Mouse (Mus musculus): ENCODE measurements at regions not wholly inside any gene's neighbourhood (a gene's known extent, or its start where the extent isn't known, plus 50 kb on each side); places are given as distances from the start of the nearest gene placed in this dataset.
A peak's percentile ranks its signal among the peaks of the same experiment; 100 is the strongest.
"Not testable (repeated sequence)": the region's sequence is repeated elsewhere in the genome, so short reads cannot be mapped to it uniquely, and the experiment has no call there.

- DNase-seq: not testable (repeated sequence)
Observed at GRCm38 (mm10) chr10:38704762-38705130, 116.8 kb downstream of the Rfpl4b start.

DNA sequence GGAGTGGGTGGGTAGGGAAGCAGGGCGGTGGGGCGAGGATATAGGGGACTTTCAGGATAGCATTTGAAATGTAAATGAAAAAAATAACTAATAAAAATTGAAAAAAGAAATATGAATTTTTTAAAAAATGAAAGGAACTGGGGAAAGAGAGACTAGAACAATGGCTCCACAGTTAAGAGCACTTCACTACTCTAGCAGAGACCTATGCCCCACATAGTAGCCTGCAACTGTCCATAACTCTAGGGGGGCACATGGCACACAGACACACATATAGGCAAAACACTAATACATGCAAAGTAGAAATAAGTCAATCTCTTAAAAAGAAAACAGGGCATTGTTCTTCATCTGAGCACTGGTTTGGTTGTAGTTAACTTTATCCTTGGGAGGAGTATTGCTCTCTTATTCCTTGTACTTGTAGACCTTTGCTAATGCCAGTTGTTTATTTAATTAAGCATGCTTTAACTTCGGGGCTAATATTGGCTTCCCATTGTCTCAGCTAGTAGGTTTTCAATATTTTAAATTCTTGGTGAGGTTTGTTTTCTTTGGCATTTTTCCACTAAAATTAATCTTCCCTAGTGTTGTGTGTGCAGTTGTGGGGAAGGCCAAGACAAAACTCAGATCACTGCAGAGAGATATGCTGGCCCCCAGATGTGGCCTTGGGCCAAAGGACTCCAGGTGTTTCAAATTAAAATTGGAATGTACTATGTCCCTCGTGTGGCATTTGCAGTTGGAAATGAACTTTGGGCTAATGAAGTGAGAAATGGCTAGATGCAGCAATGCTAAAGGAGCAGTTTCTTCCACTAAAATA is 117.4 kb downstream of the Rfpl4b start:
- peak; percentile 35 for DNase-seq

GRCm38 (mm10) chr10:38677453-38677852 is 144.1 kb downstream of the Rfpl4b start:
- DNase-seq: no peak

DNA sequence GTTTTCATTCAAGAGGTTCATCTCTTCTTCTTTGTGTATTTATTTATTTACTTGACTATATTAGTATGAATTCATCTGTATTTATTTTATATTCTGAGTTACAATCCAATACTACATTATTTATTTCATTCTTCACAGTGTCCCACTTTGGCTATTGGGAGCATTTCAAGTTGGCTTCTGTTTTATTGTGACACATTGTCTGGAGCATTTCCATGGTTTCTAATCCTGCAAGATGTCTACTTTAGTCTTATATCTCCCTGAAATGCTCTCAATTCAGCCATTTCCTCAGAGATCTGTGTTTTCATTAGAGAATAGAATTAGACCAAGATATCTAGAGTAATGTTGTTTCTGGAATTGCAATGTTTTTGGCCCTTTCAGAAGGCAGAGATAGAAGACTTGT is 153.0 kb downstream of the Rfpl4b start:
- DNase-seq: no peak

GRCm38 (mm10) chr10:38667841-38668240 is 153.7 kb downstream of the Rfpl4b start:
- DNase-seq: no peak

DNA sequence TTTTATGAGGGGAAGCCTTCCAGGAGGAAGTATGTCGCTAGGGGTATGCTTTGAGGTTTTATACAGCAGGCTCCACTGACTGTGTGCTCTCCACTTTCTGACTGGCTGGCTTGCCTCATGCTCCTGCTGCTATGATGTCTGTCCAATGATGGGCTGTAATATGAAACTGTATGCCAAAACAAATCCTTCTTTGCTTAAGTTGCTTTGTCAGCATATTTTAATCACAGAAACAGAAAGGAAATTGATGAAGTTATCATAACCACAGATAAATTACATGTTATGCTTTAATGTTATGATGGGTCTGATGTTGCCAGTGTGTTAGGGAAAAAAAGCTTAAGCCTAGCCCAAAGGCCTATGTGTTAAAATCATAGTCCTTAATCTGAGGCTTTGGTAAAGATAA is 185.9 kb downstream of the Rfpl4b start:
- no peak for DNase-seq

DNA sequence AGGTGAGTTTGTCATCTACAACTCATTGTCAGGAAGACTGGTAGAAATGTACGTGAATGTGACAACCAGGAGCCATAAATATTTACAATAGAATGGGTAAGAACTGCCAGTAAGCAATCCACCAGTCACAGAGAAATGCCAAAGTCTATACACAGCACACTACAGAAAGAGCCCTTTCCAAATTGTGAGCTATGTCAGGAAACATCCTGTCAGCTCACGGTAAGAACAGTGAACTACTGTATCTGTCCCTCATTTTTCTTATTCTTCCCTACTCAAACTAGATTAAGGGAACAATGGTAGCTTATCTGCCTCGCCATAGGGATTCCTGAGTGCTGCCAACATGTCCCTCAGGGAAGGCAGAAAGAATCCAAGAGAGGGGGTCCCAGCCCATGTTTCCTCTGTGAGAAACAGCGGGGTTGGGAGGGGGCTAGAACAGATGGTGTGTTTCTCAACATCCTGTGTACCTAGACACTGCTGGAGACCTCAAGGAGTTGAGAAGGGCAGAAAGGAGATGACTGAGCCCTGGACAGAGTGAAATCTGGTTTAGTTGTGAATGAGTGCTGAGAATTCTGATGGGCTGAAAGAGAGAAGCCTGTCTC is 191.6 kb downstream of the Rfpl4b start:
- no peak for DNase-seq

GRCm38 (mm10) chr10:38623399-38623798 is 198.2 kb downstream of the Rfpl4b start:
- DNase-seq: no peak

DNA sequence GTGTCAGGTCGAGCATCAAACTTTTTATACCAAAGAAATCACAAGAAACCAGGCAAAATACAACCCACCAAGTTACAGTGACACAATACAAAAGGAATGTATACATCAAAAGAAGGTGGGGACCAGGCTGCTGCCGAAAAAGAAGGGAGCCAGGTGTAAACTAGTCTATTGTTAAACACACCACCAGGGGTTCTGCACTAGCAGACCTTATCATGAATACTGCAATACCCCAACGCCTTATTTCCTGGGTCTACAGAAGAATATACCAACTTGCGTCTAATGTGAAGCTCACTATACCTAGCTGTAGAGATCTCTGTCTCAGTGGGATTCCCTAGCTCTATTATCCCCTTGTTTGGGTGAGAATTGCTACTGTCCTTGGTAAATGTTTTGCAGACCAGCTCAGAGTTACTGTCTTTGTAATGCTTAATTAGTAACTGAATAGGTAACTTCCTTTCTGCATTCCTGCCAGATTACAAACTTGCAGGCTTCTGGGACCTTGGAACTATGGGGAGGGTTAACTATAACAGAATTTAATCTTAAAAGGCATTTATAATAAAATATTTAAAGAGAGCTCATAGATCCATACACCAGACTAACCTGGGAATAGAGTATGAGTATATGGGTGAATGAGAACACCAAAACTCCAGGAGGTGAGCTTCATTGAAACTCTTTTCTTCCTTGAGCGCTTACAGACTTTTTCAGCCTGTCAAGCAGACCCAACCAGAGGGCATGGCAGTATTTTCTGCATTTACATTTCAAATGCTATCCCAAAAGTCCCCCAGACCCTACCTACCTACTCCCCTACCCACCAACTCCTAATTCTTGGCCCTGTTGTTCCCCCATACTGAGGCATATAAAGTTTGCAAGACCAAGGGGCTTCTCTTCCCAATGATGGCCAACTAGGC is 211.7 kb downstream of the Rfpl4b start:
- DNase-seq: no peak

- no peak for DNase-seq
Observed at GRCm38 (mm10) chr10:38586061-38586460, 235.5 kb downstream of the Rfpl4b start.

DNA sequence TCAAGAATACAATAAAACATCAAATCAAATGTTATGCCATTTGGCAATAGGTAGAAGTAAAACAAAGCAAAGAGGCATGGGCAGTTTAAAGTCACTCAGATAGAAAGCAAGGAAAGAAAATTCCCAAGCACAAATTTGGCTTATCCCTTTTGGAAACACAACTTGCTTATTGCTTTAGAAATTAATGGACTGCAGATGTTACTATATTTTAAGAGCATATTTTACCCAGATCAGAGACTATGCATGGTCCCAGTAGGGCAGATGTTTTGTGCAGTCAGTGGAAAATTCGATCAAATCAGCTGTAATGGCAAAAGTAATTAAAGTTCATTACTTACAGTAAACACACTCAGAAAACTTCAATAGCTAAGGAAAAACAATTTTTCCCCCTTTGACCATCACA is 245.9 kb downstream of the Rfpl4b start:
- no peak for DNase-seq

DNA sequence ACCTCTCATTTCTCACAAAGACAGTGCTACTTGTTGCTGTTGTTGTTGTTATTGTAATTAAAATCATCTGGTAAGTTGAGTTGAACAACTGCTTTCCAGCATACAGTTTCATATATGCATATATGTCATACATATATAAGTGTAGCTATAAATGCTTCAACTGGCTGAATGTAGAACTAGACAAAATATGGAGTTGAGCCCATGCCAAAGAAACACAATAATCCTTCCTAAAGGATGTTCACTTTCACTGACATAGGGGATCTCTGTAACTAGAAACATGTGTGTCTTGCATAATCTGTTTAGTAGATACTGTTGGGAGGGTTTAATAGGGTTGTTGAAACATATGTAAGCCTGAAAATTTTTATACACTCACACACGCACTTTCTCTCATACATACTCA is 247.9 kb downstream of the Rfpl4b start:
- no peak for DNase-seq

GRCm38 (mm10) chr10:38573146-38573545 is 248.4 kb downstream of the Rfpl4b start:
- no peak for DNase-seq

DNA sequence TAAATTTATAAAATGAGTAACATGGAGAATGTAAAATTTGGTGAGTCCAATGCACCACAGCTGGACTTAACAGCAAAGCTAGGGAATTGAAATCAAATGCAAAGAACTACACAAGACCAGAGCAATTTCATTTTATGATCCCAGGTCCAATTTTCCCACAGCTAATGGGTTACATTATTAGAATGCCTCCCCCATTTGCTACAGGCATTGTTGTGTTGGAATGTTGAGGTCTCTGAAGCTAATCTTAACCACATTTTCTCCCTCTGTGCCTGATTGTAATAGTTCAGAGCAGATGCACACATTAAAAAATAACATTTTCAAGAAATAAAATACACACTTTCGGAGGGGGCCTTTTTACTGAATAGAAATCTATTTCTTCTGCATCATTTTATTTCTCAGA is 254.3 kb downstream of the Rfpl4b start:
- DNase-seq: no peak

GRCm38 (mm10) chr10:38566361-38566760 is 255.2 kb downstream of the Rfpl4b start:
- DNase-seq: no peak

- DNase-seq: peak; percentile 1
Observed at GRCm38 (mm10) chr10:38555040-38555439, 266.5 kb downstream of the Rfpl4b start.

DNA sequence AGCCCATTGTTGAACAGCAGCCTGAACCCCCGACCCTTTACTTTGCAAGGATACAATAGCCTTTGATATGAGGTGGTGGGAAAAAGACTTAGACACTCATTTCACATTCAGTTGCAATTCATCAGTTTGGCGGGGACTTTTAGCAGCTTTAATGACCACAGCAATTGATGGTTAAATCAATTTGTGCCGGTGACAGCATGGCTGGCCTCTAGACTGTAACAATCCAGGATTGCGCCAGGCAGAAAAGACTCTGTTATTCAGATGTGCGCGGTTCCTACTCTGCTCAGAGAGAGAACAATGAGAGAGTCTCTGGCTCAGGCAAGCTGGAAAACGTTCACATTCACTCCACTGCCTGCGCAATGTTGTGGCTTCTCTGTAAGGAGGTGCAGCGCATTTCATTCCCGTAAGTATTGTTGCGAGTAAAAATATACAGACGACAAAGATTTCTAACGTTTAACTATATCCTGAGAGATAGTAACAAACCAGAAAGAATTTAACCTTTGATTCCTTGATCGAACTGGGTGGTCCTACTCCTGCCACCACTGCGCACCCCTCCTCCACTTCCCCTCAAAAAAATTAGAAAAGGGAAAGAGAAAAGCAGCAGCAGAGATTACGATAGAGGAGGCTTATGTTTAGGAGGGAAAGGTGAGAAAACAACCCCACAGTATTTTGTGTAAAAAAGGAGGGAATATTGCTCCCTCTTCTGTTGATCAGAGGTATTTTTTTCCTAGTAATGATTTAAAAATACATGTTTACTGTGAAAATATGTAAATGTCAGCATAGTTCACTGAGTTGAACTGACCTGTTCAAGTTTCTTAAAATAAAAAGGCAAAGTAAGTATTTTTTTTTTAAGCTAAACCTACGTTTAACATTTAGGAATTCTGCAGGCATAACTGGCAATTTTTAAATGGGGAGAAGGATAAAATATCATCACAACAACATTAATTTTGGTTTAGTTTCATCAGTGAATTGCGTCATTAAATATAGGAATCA is 267.6 kb downstream of the Rfpl4b start:
- DNase-seq: peak; percentile 38

DNA sequence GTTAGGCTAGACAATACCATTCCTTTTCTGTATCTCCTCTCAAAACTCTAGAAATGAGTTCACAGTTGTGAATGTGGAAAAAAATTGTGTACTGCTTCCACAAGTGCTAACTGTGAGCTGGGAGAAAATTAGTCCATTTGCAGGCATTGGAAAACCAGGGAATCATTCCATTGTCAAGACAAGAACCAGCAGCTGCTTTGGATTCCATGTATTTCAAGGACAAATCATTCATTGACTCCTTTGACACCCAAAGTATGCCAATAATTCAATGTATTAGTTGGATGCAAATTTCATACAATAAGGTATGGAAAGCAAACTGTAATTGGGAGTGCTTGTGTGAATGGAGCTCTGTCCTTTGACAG is 268.3 kb downstream of the Rfpl4b start:
- DNase-seq: no peak

DNA sequence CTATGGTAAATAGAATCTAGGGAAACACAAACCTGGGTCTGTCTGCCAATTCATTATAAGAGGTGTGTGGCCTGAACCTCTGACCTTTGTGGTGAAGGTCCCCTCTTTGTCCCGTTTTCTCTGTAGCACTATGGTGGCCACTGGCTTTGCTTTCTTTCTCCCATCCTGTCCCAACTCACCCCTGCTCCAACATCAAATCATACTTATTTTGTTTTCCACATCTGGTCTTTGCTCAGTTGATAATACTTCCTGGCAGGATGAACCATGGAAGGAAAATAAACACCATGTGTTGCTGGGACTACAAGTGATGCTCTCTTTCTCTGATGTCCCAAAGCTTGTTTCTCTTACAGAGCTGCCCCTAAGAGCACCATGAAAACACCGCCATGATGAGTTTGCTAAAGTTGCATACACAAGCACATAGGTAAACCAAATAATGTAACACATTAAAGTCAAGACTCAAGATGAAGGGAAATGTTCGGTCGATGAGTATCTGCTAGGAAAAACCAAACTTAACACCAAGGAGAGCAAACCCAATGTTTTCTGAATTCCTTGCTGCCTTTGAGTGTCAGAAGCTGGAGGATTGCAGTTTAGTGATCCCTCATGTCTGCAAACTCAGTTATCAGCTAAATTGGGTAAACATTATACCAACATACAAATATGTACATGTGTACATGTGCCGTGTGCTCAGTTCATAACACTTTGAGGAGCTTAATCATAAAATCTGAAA is 269.1 kb downstream of the Rfpl4b start:
- DNase-seq: no peak

- no peak for DNase-seq
Observed at GRCm38 (mm10) chr10:38540031-38540430, 281.5 kb downstream of the Rfpl4b start.

- no peak for DNase-seq
Observed at GRCm38 (mm10) chr10:38538766-38539165, 282.8 kb downstream of the Rfpl4b start.

GRCm38 (mm10) chr10:38516636-38517035 is 304.9 kb downstream of the Rfpl4b start:
- no peak for DNase-seq
